Mouse (Mus musculus) liver, adult 2 months (tissue): Measurements from ENCODE around the gene Cnih3.

ENCODE experiments used
- CTCF ChIP-seq: fragments of 200-500 bp; IDR thresholded peaks from 2 replicates; pipeline ENCODE4 v1.5.1; 2011; ENCODE audit warnings: low read depth, low read length, control low read depth
- POLR2A ChIP-seq: fragments of 200-500 bp; IDR thresholded peaks from 2 replicates; pipeline ENCODE4 v1.6.1; 2011; ENCODE audit warnings: low read length, control low read depth; ENCODE audit not compliant: insufficient read depth; ENCODE audit errors: extremely low read depth

GRCm38 (mm10) chr1:181462906-181463179, 110.4 kb downstream of the Cnih3 start:
- TF ChIP-seq CTCF (no peak), POLR2A (no peak)
